Mouse (Mus musculus) olfactory bulb, adult 2 months (tissue): ENCODE results near the gene Iqgap2. TPM values are rescaled to one million over a fixed set of nuclear protein-coding genes. Genes with fewer than 3 reads are reported as not detected.

ENCODE experiments used
- H3K27ac ChIP-seq: fragments of 200-500 bp; 2 replicates; pipeline ENCODE4 v1.5.1; 2012; ENCODE audit warnings: low read depth, low read length; ENCODE audit not compliant: insufficient read depth
- H3K4me1 ChIP-seq: fragments of 200-500 bp; 2 replicates; pipeline ENCODE4 v1.6.1; 2012; ENCODE audit warnings: low read length; ENCODE audit not compliant: control insufficient read depth, insufficient read depth
- H3K4me3 ChIP-seq: fragments of 200-500 bp; 2 replicates; pipeline ENCODE4 v1.5.1; 2012; ENCODE audit warnings: mild to moderate bottlenecking, low read depth, low read length, moderate library complexity; ENCODE audit not compliant: insufficient read depth
- CTCF ChIP-seq: fragments of 200-500 bp; IDR thresholded peaks from 2 replicates; pipeline ENCODE4 v1.5.1; 2012; ENCODE audit warnings: low read depth, mild to moderate bottlenecking, low read length, moderate library complexity; ENCODE audit not compliant: insufficient read depth
- POLR2A ChIP-seq: fragments of 200-500 bp; IDR thresholded peaks from 2 replicates; pipeline ENCODE4 v1.6.1; 2012; ENCODE audit warnings: mild to moderate bottlenecking, low read depth, low read length, moderate library complexity; ENCODE audit not compliant: insufficient read depth
- WGBS: fragments of 180-500 bp; shearing (Covaris S2); methylation state at CpG from one replicate; pipeline ENCODE4 v1.1.7; 2018; 5-methylcytosine and 5-hydroxymethylcytosine counted together
- polyA plus RNA-seq: library from polyadenylated mRNA; stranded (reverse); fragments of >200 nt; gene quantifications from 2 replicates; pipeline ENCODE4 v1.2.4, GENCODE M21; 2012; ENCODE audit warnings: low replicate concordance; ENCODE audit not compliant: missing spikeins, insufficient read depth, insufficient read length

The Iqgap2 gene
- polyA plus RNA-seq, 1 experiment = not detected

DNA sequence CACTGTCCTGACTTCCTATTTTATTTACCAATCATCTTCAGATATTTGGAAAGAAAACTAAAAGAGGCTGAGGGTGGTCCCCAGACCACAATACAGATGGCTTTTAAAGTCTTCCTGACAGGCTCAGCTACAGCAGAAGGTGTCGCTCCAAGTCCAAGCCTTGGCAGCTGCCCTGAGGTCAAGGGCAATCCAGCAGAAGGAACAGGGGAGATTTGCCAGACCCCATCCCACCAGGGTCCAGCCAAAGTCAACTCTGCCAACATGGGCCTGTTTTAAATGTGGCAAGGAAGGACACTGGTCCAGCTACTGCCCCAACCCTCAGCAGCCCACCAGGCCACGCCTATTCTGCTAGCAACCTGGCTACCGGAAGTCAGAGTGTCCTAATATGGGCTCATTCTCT, 241.8 kb downstream of the Iqgap2 start:
- H3K27ac ChIP-seq = no peak overlapping the region
- no peak overlapping the region for H3K4me3 ChIP-seq
- TF ChIP-seq POLR2A (no peak), CTCF (no peak)
- no peaks in the 10 kb centered on the region for H3K4me1 ChIP-seq
- WGBS = 94% methylated on average over 3 of the region's 3 CpGs

DNA sequence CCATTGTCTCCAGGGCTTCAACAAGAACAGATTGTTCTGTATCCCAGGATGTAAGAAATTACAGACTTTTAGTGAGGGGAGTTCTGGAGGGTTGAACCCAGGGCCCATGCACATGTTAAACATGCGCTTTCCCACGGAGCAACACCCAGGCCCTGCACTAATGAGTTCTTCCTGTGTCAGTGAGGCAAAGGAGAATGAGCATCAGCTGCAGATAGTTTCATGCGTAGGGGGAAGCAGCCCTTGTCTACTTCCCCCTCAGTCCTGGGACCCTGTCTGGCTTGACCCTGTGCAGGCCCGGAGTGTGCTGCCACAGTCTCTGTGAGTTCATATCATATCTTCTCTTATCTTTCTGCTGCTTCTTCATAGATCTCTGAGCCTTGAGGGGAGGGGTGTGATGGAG, 244.5 kb downstream of the Iqgap2 start:
- Histone ChIP-seq H3K4me1 (no peaks in the 10 kb centered on the region), H3K4me3 (no peak overlapping the region), H3K27ac (no peak overlapping the region)
- 82% methylated on average over 4 of the region's 4 CpGs for WGBS
- TF ChIP-seq POLR2A (no peak), CTCF (no peak)

DNA sequence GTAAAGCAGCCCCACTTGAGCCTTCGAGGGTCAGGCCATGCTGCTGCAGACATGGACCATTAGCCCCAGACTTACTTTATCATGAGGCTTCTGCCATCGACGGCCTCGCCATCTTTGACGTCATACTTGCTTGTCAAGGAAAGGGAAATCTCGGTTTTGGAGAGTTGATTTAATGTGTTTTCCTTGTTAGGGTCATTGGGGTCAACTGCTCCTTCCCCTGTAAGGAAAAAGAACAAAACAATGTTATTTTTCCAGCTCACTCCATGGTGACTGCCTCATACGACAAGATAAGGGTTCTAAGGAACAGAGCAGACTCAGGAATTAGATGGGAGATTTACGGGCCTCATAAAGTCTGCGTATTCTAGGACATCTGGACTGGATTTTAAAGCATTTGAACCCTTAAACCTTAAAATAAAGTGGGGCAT, 245.0 kb downstream of the Iqgap2 start:
- TF ChIP-seq CTCF (no peak), POLR2A (no peak)
- WGBS = 91% methylated on average over 9 of the region's 9 CpGs
- no peak overlapping the region for H3K27ac ChIP-seq
- H3K4me3 ChIP-seq = no peak overlapping the region
- H3K4me1 ChIP-seq = no peaks in the 10 kb centered on the region

DNA sequence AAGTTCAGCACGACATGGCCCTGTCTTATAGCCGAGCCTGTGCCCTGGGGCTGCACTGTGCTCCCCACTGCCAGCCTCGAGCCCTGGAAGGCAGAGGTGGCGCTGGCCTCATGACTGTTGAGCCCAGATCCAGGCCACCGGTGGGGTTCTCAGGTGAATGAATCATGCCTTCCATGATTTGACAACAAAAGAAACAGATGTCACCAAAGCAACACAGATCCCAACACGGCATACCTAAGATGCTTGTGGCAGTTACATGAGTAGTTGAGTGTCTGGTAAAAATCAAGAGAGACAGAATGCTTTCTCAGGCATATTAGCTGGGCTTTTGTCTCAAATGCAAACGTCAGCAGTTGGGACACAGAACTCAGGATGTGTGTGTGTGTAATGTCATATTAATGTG, 248.0 kb downstream of the Iqgap2 start:
- Histone ChIP-seq H3K27ac (no peak overlapping the region), H3K4me1 (peaks cover 2% of the 10 kb centered on the region; the same call in 1 of the 2 replicates), H3K4me3 (no peak overlapping the region)
- WGBS = 80% methylated on average over 7 of the region's 7 CpGs
- no peak for TF ChIP-seq POLR2A
- no peak for TF ChIP-seq CTCF

DNA sequence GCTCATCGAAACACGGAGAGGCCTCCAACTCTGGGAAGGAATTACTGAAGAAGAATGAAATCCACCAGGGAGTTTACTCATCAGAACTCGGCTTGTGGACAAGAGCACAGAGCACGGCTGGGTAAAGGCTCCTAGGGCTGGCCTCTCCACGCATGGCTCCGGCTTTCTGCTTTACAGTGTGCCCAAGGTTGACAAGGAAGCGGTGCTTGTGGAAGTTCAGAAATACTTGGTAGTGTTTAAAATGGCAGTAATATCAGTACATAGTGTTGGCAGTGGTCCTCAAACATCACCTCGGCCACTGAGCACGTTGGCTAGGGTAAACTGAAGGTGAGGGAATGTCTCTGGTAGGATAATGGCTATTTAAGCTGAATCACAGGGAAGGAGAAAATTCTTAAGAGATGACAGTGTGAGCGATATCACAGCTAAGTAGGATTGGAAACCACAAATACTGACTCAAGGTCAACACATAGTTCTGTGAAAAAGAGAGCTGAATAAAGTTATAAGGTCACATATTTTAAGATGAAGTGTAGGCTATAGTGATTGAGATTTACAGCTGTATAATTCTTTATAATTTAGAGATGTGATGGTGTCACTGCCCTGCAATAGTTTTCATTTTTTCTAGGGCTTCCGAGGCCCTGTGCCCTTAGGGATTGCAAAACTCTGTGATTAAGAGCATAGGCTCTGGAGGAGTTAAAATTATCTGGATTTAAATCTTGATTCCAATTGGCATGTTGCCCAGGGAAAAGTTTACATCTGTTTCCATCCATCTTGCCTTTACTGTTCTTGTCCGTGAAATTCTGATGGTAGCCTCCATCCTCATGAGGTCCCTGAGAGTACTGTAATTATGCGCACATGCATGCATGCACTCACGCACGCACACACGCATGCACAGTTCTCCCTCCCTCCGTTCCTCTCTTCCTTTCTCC, 250.4 kb downstream of the Iqgap2 start:
- 90% methylated on average over 17 of the region's 17 CpGs for WGBS
- H3K27ac ChIP-seq = no peak overlapping the region
- peaks cover 3% of the 10 kb centered on the region; the same call in 1 of the 2 replicates for H3K4me1 ChIP-seq
- TF ChIP-seq POLR2A = no peak
- no peak for TF ChIP-seq CTCF
- H3K4me3 ChIP-seq = no peak overlapping the region

DNA sequence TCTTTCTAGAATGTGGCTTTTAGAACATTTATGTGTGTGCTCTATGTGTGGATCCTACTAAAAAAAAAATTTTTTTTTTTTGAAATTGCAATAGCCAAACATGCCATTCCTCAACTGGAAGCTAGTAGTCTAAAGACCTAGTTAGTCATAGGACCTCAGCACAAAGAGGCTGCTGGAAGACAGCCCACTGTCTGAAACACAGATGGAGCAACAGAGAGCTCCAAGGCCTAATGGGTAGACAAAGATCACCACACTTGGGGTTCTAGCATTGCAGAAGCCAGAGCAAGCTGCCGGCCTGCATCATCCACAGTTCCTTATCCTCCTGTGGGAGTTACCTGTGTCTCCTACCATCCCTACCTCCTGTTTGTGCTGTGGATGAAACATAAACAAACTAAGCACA, 251.3 kb downstream of the Iqgap2 start:
- peaks cover 3% of the 10 kb centered on the region; the same call in 1 of the 2 replicates for H3K4me1 ChIP-seq
- TF ChIP-seq CTCF = no peak
- TF ChIP-seq POLR2A = no peak
- H3K4me3 ChIP-seq = no peak overlapping the region
- 94% methylated on average over 1 of the region's 1 CpGs for WGBS
- H3K27ac ChIP-seq = no peak overlapping the region

DNA sequence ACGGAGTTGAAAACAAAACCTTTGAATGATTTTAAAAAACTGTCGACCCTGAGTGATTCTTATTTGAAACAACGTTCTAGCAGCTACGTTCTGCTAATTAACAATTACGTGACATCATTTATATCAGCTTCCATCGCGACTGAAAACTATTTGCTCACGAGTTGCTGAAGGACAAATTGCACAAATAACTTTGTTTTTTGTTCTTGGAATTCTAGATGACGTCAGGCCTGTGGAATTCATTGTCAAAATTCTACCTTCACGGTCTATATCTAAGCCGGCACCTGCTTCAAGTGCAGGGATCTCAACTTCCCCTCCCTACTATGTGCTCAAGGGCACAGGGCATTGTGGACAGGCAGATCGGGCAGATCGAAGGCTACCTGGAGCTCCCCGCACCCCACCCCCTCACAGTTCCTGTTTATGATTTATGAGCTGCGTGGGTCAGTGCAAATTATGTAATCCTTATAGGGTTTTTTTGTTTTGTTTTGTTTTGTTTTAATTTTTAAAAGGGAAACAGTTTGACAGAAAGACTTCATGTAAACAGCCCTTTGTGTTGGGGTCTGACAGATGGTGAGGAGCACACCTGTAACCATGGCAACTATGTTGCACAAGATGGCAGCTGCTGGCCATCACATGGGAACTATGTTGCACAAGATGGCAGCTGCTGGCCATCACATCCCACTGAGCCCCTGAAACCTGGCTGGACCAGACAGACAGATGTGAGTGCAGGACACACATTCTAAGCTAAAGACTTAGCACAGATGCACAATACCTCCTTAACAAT, 252.2 kb downstream of the Iqgap2 start:
- H3K27ac ChIP-seq = no peak overlapping the region
- H3K4me1 ChIP-seq = peaks cover 3% of the 10 kb centered on the region; the same call in 1 of the 2 replicates
- no peak overlapping the region for H3K4me3 ChIP-seq
- WGBS = 72% methylated on average over 15 of the region's 15 CpGs
- no peak for TF ChIP-seq POLR2A
- no peak for TF ChIP-seq CTCF

DNA sequence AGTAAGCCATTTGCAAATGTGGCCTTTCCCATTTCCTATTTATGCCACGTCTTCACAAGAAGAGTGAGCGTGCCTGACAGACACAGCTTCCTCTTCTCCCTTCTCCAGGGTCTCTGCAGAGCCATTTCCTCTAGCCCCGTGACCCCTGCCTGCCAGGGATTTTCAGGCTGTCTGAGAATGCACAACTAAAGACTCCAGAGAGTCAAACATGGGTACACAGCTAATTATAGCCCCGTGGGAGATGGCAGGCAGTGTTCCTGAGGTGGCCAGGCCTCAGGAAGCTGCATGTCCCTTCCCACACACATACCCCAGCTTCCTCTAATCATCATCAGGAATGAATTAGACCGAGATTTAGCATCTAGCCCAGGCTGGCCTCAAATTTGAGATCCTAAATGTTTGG, 252.8 kb downstream of the Iqgap2 start:
- Histone ChIP-seq H3K4me1 (peaks cover 3% of the 10 kb centered on the region; the same call in 1 of the 2 replicates), H3K4me3 (no peak overlapping the region), H3K27ac (no peak overlapping the region)
- TF ChIP-seq CTCF = no peak
- TF ChIP-seq POLR2A = no peak
- WGBS = 49% methylated on average over 5 of the region's 5 CpGs

DNA sequence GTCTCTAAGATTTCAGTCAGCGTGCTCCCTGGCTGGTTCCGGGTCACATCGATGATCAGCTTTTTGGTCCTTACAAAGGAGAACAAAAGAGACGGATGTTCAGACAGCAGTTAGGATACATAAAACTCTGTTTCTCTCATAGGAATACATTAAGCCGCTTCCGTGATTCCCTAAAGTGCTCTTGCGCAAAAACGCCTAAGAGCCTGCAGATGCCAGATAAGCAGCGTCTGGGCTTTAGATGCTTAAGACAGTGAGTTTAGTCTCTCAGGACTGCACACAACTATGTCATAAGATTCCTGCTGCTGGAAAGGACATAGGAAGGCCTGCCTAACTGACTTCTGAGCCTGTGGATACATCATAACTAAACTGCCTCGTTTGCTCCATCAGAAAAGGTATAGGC, 254.0 kb downstream of the Iqgap2 start:
- no peak for TF ChIP-seq CTCF
- no peak for TF ChIP-seq POLR2A
- Histone ChIP-seq H3K27ac (no peak overlapping the region), H3K4me1 (peaks cover 3% of the 10 kb centered on the region; the same call in 1 of the 2 replicates), H3K4me3 (no peak overlapping the region)
- 92% methylated on average over 10 of the region's 10 CpGs for WGBS
